Mouse (Mus musculus) kidney, embryonic 16.5 days (tissue): ENCODE results near the gene Ndufb6. TPM values are rescaled to one million over a fixed set of nuclear protein-coding genes. Genes with fewer than 3 reads are reported as not detected.
"Not testable (repeated sequence)": the region's sequence is repeated elsewhere in the genome, so short reads cannot be mapped to it uniquely, and the experiment has no call there.

Experiments used
- ATAC-seq: fragments of 200-750 bp; cut with Nextera tagmentation; 2 replicates; pipeline ENCODE4 v1.8.0; 2017; ENCODE audit warnings: moderate TSS enrichment; ENCODE audit not compliant: low FRiP score, low TSS enrichment
- H3K27ac ChIP-seq: fragments of 300-500 bp; sonication (generic); 2 replicates; pipeline ENCODE4 v1.5.1; 2014; ENCODE audit warnings: low read length
- H3K27me3 ChIP-seq: fragments of 300-500 bp; sonication (generic); 2 replicates; pipeline ENCODE4 v1.6.1; 2014; ENCODE audit warnings: low read length, control low read depth, mixed read lengths; ENCODE audit not compliant: insufficient read depth
- H3K36me3 ChIP-seq: fragments of 300-500 bp; sonication (generic); 2 replicates; pipeline ENCODE4 v1.6.1; 2014; ENCODE audit warnings: low read length, control low read depth, mixed read lengths; ENCODE audit not compliant: insufficient read depth
- H3K4me1 ChIP-seq: fragments of 300-500 bp; sonication (generic); 2 replicates; pipeline ENCODE4 v1.6.1; 2014; ENCODE audit warnings: low read length, control low read depth, mixed read lengths; ENCODE audit not compliant: insufficient read depth
- H3K4me2 ChIP-seq: fragments of 300-500 bp; sonication (generic); replicated peaks from 2 replicates; pipeline ENCODE4 v1.6.1; 2014; ENCODE audit warnings: low read depth, low read length
- H3K4me3 ChIP-seq: fragments of 300-500 bp; sonication (generic); 2 replicates; pipeline ENCODE4 v1.5.1; 2014; ENCODE audit warnings: mild to moderate bottlenecking, low read length
- H3K9ac ChIP-seq: fragments of 300-500 bp; sonication (generic); replicated peaks from 2 replicates; pipeline ENCODE4 v1.6.1; 2014; ENCODE audit warnings: low read length
- H3K9me3 ChIP-seq: fragments of 300-500 bp; sonication (generic); 2 replicates; pipeline ENCODE4 v1.6.1; 2016; ENCODE audit warnings: low read length, control low read depth
- WGBS: fragments of 180-500 bp; shearing (Covaris S2); extraction: QIAGEN DNeasy Blood & Tissue Kit; methylation state at CpG from one replicate; pipeline ENCODE4 v1.1.7; 2014; 5-methylcytosine and 5-hydroxymethylcytosine counted together
- polyA plus RNA-seq: library from polyadenylated mRNA; unstranded; fragments of >200 nt; fragmentation: Nextera tagmentation; extraction: Ambion mirVana; gene quantifications from 2 replicates; pipeline ENCODE4 v1.2.1, GENCODE M21; 2015

The Ndufb6 gene
- polyA plus RNA-seq, 1 experiment from 2014 or later: 371 TPM

- H3K9ac ChIP-seq: no peak overlapping the region
- no peaks in the 10 kb centered on the region; the same call in 1 of the 2 replicates for H3K27me3 ChIP-seq
- WGBS: 10% methylated on average over 16 of the region's 16 CpGs
- no peaks in the 10 kb centered on the region for H3K4me1 ChIP-seq
- peaks cover 4% of the 10 kb centered on the region; the same call in 1 of the 2 replicates for H3K9me3 ChIP-seq
- H3K36me3 ChIP-seq: no peaks in the 10 kb centered on the region
- no peak overlapping the region for H3K27ac ChIP-seq
- peak; percentile 85 for ATAC-seq
- peak overlapping the region; percentile 2; the same call in 1 of the 2 replicates for H3K4me3 ChIP-seq
- peak overlapping the region; percentile 38 for H3K4me2 ChIP-seq
These were observed 22.0 kb upstream of the Ndufb6 start for GRCm38 (mm10) chr4:40301076-40301789.

GRCm38 (mm10) chr4:40299169-40299568 lies 19.9 kb upstream of the Ndufb6 start:
- Histone ChIP-seq H3K4me3 (no peak overlapping the region), H3K9ac (no peak overlapping the region), H3K27ac (no peak overlapping the region), H3K9me3 (peaks cover 10% of the 10 kb centered on the region), H3K27me3 (no peaks in the 10 kb centered on the region; the same call in 1 of the 2 replicates), H3K4me2 (no peak overlapping the region), H3K4me1 (no peaks in the 10 kb centered on the region), H3K36me3 (no peaks in the 10 kb centered on the region)
- ATAC-seq: no peak
- WGBS: 70% methylated on average over 5 of the region's 5 CpGs

GRCm38 (mm10) chr4:40291511-40291910 lies 12.3 kb upstream of the Ndufb6 start:
- not testable (repeated sequence) for H3K4me2 ChIP-seq, H3K9ac ChIP-seq, H3K27me3 ChIP-seq, ATAC-seq, H3K36me3 ChIP-seq, H3K27ac ChIP-seq, H3K4me1 ChIP-seq, H3K4me3 ChIP-seq
- peaks cover 19% of the 10 kb centered on the region for H3K9me3 ChIP-seq
- WGBS: 92% methylated on average over 11 of the region's 11 CpGs

- Histone ChIP-seq H3K4me3 (no peak overlapping the region), H3K27me3 (no peaks in the 10 kb centered on the region), H3K9ac (no peak overlapping the region), H3K36me3 (no peaks in the 10 kb centered on the region), H3K4me1 (no peaks in the 10 kb centered on the region), H3K4me2 (no peak overlapping the region), H3K27ac (no peak overlapping the region), H3K9me3 (peaks cover 11% of the 10 kb centered on the region)
- 86% methylated on average over 2 of the region's 2 CpGs for WGBS
- no peak for ATAC-seq
These were observed 9.8 kb upstream of the Ndufb6 start for GRCm38 (mm10) chr4:40289046-40289445.

GRCm38 (mm10) chr4:40287415-40287814 lies 8.2 kb upstream of the Ndufb6 start:
- 81% methylated on average over 6 of the region's 6 CpGs for WGBS
- no peak overlapping the region for H3K27ac ChIP-seq
- H3K27me3 ChIP-seq: no peaks in the 10 kb centered on the region
- no peak overlapping the region for H3K4me3 ChIP-seq
- no peaks in the 10 kb centered on the region for H3K36me3 ChIP-seq
- no peak overlapping the region for H3K9ac ChIP-seq
- no peak overlapping the region for H3K4me2 ChIP-seq
- no peak for ATAC-seq
- no peaks in the 10 kb centered on the region for H3K4me1 ChIP-seq
- H3K9me3 ChIP-seq: peaks cover 5% of the 10 kb centered on the region; the same call in 1 of the 2 replicates

GRCm38 (mm10) chr4:40285582-40285981 lies 6.4 kb upstream of the Ndufb6 start:
- Histone ChIP-seq H3K27me3 (no peaks in the 10 kb centered on the region), H3K27ac (no peak overlapping the region), H3K36me3 (no peaks in the 10 kb centered on the region), H3K4me1 (no peaks in the 10 kb centered on the region), H3K9me3 (peaks cover 2% of the 10 kb centered on the region; the same call in 1 of the 2 replicates), H3K4me3 (no peak overlapping the region), H3K4me2 (no peak overlapping the region), H3K9ac (no peak overlapping the region)
- no peak for ATAC-seq
- 20% methylated on average over 4 of the region's 4 CpGs for WGBS

- Histone ChIP-seq H3K27ac (peak overlapping the region; percentile 88), H3K27me3 (no peaks in the 10 kb centered on the region), H3K9ac (peak overlapping the region; percentile 86), H3K4me1 (peaks cover 12% of the 10 kb centered on the region), H3K4me3 (peak overlapping the region; percentile 83), H3K9me3 (no peaks in the 10 kb centered on the region), H3K4me2 (peak overlapping the region; percentile 86), H3K36me3 (peaks cover 11% of the 10 kb centered on the region; the same call in 1 of the 2 replicates)
- peak; percentile 67; the same call in 1 of the 2 replicates for ATAC-seq
- WGBS: under 1% methylated on average over 21 of the region's 21 CpGs
These were observed 343 bp downstream of the Ndufb6 start for GRCm38 (mm10) chr4:40278880-40279275.

GRCm38 (mm10) chr4:40269430-40270032 lies 9.7 kb downstream of the Ndufb6 start, which contains the start of the genes Smim27 and Topors:
Gene Smim27 (plus strand): TSS chr4:40269579.
Gene Topors (minus strand): TSS chr4:40269850.
- H3K36me3 ChIP-seq: peaks cover 11% of the 10 kb centered on the region; the same call in 1 of the 2 replicates
- H3K27me3 ChIP-seq: no peaks in the 10 kb centered on the region
- 0% methylated on average over 38 of the region's 38 CpGs for WGBS
- H3K9ac ChIP-seq: peak within 1 kb of the TSS; percentile 90
- H3K4me3 ChIP-seq: peak within 1 kb of the TSS; percentile 84
- peaks cover 23% of the 10 kb centered on the region for H3K4me1 ChIP-seq
- peak within 1 kb of the TSS; percentile 100 for H3K27ac ChIP-seq
- H3K9me3 ChIP-seq: no peaks in the 10 kb centered on the region
- ATAC-seq: peak; percentile 97
- H3K4me2 ChIP-seq: peak within 1 kb of the TSS; percentile 89

GRCm38 (mm10) chr4:40268835-40269234 lies 10.4 kb downstream of the Ndufb6 start:
- Histone ChIP-seq H3K4me1 (peaks cover 23% of the 10 kb centered on the region), H3K9ac (peak overlapping the region; percentile 90), H3K9me3 (no peaks in the 10 kb centered on the region), H3K27ac (peak overlapping the region; percentile 100), H3K4me2 (peak overlapping the region; percentile 89), H3K4me3 (peak overlapping the region; percentile 84), H3K36me3 (peaks cover 9% of the 10 kb centered on the region; the same call in 1 of the 2 replicates), H3K27me3 (no peaks in the 10 kb centered on the region)
- 0% methylated on average over 16 of the region's 16 CpGs for WGBS
- no peak; the same call in 1 of the 2 replicates for ATAC-seq
